Mouse (Mus musculus): ENCODE data around the gene 2900026A02Rik.

DNA sequence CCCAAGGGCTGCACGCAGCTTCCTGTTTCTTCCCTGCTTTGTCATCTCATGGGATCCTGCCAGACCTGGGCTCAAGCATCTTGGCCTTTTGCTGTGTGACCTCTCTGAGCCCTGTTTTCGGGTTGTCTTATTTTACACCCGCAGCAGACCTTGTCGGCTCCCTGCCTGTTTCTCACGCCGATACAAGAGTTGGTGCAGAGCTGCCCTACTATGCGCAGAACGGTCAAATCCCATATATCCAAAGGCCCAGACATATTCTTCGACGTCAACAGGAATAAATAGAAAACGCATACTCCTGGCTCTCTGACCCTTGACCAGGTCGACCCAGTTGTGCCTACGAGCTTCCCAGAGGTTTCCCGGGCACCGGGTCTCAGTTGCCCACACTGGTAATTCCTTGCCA, 40.3 kb downstream of the 2900026A02Rik start:
- TF ChIP-seq POLR2A (IDR thresholded peaks at IDR 0.05; ENCODE audit: borderline replicate concordance, low read depth, low read length) (no peak), CTCF (IDR thresholded peaks at IDR 0.05; ENCODE audit: low read depth, low read length) (no peak)

Data from bone marrow macrophage, adult 2 months (primary cell).